Mouse (Mus musculus): ENCODE results near the gene Taf4. TPM values are rescaled to one million over a fixed set of nuclear protein-coding genes. Genes with fewer than 3 reads are reported as not detected.

Taf4 gene
- polyA plus RNA-seq, 1 experiment = 6.9 TPM

- Histone ChIP-seq H3ac (ENCODE audit: control insufficient read depth, insufficient read length, low read depth) (no peak overlapping the region), H3K36me3 (ENCODE audit: control insufficient read depth, insufficient read depth) (no peaks in the 10 kb centered on the region), H3K79me3 (ENCODE audit: low read depth) (peaks cover 98% of the 10 kb centered on the region), H3K27me3 (ENCODE audit: control insufficient read depth, insufficient read depth, insufficient read length) (no peaks in the 10 kb centered on the region), H3K79me2 (ENCODE audit: control insufficient read depth, insufficient read depth) (peaks cover 100% of the 10 kb centered on the region), H3K4me3 (ENCODE audit: insufficient read depth, poor library complexity, severe bottlenecking) (no peak overlapping the region)
- TF ChIP-seq CEBPB (IDR thresholded peaks at IDR 0.05; ENCODE audit: low read depth) (no peak), USF1 (IDR thresholded peaks at IDR 0.05; ENCODE audit: low read depth) (no peak), MYOD1 (IDR thresholded peaks at IDR 0.05; ENCODE audit: control insufficient read depth, insufficient read length, low read depth) (no peak), CTCF (IDR thresholded peaks at IDR 0.05; ENCODE audit: control insufficient read depth, insufficient read depth, insufficient read length) (no peak), MAX (IDR thresholded peaks at IDR 0.05) (no peak), MYOG (IDR thresholded peaks at IDR 0.05; ENCODE audit: control insufficient read depth, extremely low read depth, insufficient read length) (no peak), FOSL1 (IDR thresholded peaks at IDR 0.05; ENCODE audit: insufficient read depth, low read length, poor library complexity, severe bottlenecking) (no peak)
Observed at GRCm38 (mm10) chr2:179967633-179968032, 8.8 kb downstream of the Taf4 start.

GRCm38 (mm10) chr2:179961420-179961819, 15.0 kb downstream of the Taf4 start:
- no peak overlapping the region for H3K4me3 ChIP-seq (ENCODE audit: insufficient read depth, poor library complexity, severe bottlenecking)
- peaks cover 100% of the 10 kb centered on the region for H3K79me2 ChIP-seq (ENCODE audit: control insufficient read depth, insufficient read depth)
- TF ChIP-seq USF1 (IDR thresholded peaks at IDR 0.05; ENCODE audit: low read depth) (no peak), MAX (IDR thresholded peaks at IDR 0.05) (no peak), FOSL1 (IDR thresholded peaks at IDR 0.05; ENCODE audit: insufficient read depth, low read length, poor library complexity, severe bottlenecking) (no peak), CTCF (IDR thresholded peaks at IDR 0.05; ENCODE audit: control insufficient read depth, insufficient read depth, insufficient read length) (no peak), CEBPB (IDR thresholded peaks at IDR 0.05; ENCODE audit: low read depth) (no peak), MYOG (IDR thresholded peaks at IDR 0.05; ENCODE audit: control insufficient read depth, extremely low read depth, insufficient read length) (no peak), MYOD1 (IDR thresholded peaks at IDR 0.05; ENCODE audit: control insufficient read depth, insufficient read length, low read depth) (no peak)
- H3ac ChIP-seq (ENCODE audit: control insufficient read depth, insufficient read length, low read depth) = no peak overlapping the region
- peaks cover 85% of the 10 kb centered on the region for H3K79me3 ChIP-seq (ENCODE audit: low read depth)
- no peaks in the 10 kb centered on the region for H3K36me3 ChIP-seq (ENCODE audit: control insufficient read depth, insufficient read depth)
- H3K27me3 ChIP-seq (ENCODE audit: control insufficient read depth, insufficient read depth, insufficient read length) = no peaks in the 10 kb centered on the region

- TF ChIP-seq MYOD1 (IDR thresholded peaks at IDR 0.05; ENCODE audit: control insufficient read depth, insufficient read length, low read depth) = no peak
- no peak for TF ChIP-seq CEBPB (IDR thresholded peaks at IDR 0.05; ENCODE audit: low read depth)
- TF ChIP-seq USF1 (IDR thresholded peaks at IDR 0.05; ENCODE audit: low read depth) = no peak
- no peak for TF ChIP-seq MYOG (IDR thresholded peaks at IDR 0.05; ENCODE audit: control insufficient read depth, extremely low read depth, insufficient read length)
- TF ChIP-seq CTCF (IDR thresholded peaks at IDR 0.05; ENCODE audit: control insufficient read depth, insufficient read depth, insufficient read length) = no peak
- no peak for TF ChIP-seq MAX (IDR thresholded peaks at IDR 0.05)
- H3K36me3 ChIP-seq (ENCODE audit: control insufficient read depth, insufficient read depth) = no peaks in the 10 kb centered on the region
- H3K79me2 ChIP-seq (ENCODE audit: control insufficient read depth, insufficient read depth) = peaks cover 100% of the 10 kb centered on the region
- no peak overlapping the region for H3ac ChIP-seq (ENCODE audit: control insufficient read depth, insufficient read length, low read depth)
- peaks cover 85% of the 10 kb centered on the region for H3K79me3 ChIP-seq (ENCODE audit: low read depth)
- no peak overlapping the region for H3K4me3 ChIP-seq (ENCODE audit: insufficient read depth, poor library complexity, severe bottlenecking)
- no peaks in the 10 kb centered on the region for H3K27me3 ChIP-seq (ENCODE audit: control insufficient read depth, insufficient read depth, insufficient read length)
Observed at GRCm38 (mm10) chr2:179960327-179960726, 16.1 kb downstream of the Taf4 start.

GRCm38 (mm10) chr2:179959391-179959790, 17.1 kb downstream of the Taf4 start:
- Histone ChIP-seq H3K36me3 (ENCODE audit: control insufficient read depth, insufficient read depth) (no peaks in the 10 kb centered on the region), H3ac (ENCODE audit: control insufficient read depth, insufficient read length, low read depth) (no peak overlapping the region), H3K27me3 (ENCODE audit: control insufficient read depth, insufficient read depth, insufficient read length) (no peaks in the 10 kb centered on the region), H3K79me3 (ENCODE audit: low read depth) (peaks cover 85% of the 10 kb centered on the region), H3K4me3 (ENCODE audit: insufficient read depth, poor library complexity, severe bottlenecking) (no peak overlapping the region), H3K79me2 (ENCODE audit: control insufficient read depth, insufficient read depth) (peaks cover 100% of the 10 kb centered on the region)
- TF ChIP-seq USF1 (IDR thresholded peaks at IDR 0.05; ENCODE audit: low read depth) (no peak), FOSL1 (IDR thresholded peaks at IDR 0.05; ENCODE audit: insufficient read depth, low read length, poor library complexity, severe bottlenecking) (no peak), MYOD1 (IDR thresholded peaks at IDR 0.05; ENCODE audit: control insufficient read depth, insufficient read length, low read depth) (no peak)

GRCm38 (mm10) chr2:179951542-179952524, 24.6 kb downstream of the Taf4 start:
- Histone ChIP-seq H3ac (ENCODE audit: control insufficient read depth, insufficient read length, low read depth) (no peak overlapping the region), H3K36me3 (ENCODE audit: control insufficient read depth, insufficient read depth) (no peaks in the 10 kb centered on the region), H3K79me2 (ENCODE audit: control insufficient read depth, insufficient read depth) (peaks cover 100% of the 10 kb centered on the region), H3K79me3 (ENCODE audit: low read depth) (peaks cover 83% of the 10 kb centered on the region), H3K4me3 (ENCODE audit: insufficient read depth, poor library complexity, severe bottlenecking) (no peak overlapping the region), H3K27me3 (ENCODE audit: control insufficient read depth, insufficient read depth, insufficient read length) (no peaks in the 10 kb centered on the region)
- TF ChIP-seq MYOD1 (IDR thresholded peaks at IDR 0.05; ENCODE audit: control insufficient read depth, insufficient read length, low read depth) (no peak), USF1 (IDR thresholded peaks at IDR 0.05; ENCODE audit: low read depth) (no peak), MAX (IDR thresholded peaks at IDR 0.05) (no peak), CTCF (IDR thresholded peaks at IDR 0.05; ENCODE audit: control insufficient read depth, insufficient read depth, insufficient read length) (no peak), CEBPB (IDR thresholded peaks at IDR 0.05; ENCODE audit: low read depth) (no peak), MYOG (IDR thresholded peaks at IDR 0.05; ENCODE audit: control insufficient read depth, extremely low read depth, insufficient read length) (no peak)
